Mouse (Mus musculus) liver, embryonic 14.5 days (tissue): ENCODE data around the gene Gper1.

Source experiments
- CTCF ChIP-seq: IDR thresholded peaks from 2 replicates; pipeline ENCODE4 v1.5.1; 2016; ENCODE audit warnings: antibody characterized with exemption, low read depth, control low read depth
- EP300 ChIP-seq: IDR thresholded peaks from 2 replicates; pipeline ENCODE4 v1.6.1; 2016; ENCODE audit warnings: antibody characterized with exemption, low read depth

DNA sequence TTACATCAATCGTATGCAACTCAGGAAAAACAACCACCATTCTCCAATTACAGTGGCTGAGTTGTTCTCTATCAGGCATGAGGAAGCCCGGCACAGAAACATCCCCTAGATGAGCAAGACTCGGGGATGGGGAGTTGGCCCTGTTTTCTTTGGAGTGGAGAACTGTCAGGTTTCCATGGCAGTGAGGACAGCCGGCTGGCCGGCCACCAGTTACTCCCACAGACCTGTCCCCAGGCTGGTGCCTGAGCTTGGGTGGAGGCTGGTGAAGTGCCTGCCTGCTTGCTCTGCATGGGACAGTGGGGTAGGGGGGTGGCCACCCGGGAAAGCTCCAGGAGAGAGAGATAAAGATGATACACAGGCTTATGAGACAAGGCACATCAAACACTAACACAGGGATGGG lies 25.1 kb downstream of the Gper1 start:
- TF ChIP-seq CTCF: no peak
- TF ChIP-seq EP300: no peak
